Mouse (Mus musculus): ENCODE data around the gene Ccdc181. TPM values are rescaled to one million over a fixed set of nuclear protein-coding genes. Genes with fewer than 3 reads are reported as not detected.
A peak's percentile ranks its signal among the peaks of the same experiment; 100 is the strongest.

Ccdc181 gene
- polyA plus RNA-seq, 1 experiment from 2014 or later: 19.5 TPM

DNA sequence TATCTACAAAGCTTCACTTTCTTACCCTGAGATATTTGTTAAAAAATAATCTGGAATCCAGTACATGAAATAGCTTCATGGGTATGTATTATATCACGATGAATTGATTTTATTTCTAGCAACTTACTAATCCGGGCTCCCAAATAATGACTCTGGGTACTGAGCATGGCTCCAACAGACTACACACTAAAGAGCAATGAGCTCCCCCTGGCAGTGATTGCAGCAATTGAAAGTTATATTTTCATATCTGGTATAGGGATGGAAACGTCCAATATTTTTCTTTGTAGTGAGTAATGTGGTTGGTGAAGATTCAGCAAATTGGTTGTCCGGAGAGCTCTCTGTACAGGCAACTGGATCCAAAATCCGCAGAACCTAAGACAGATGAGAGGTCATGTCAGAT, 16.7 kb downstream of the Ccdc181 start:
- Histone ChIP-seq H3K9ac (no peak overlapping the region), H3K4me1 (no peaks in the 10 kb centered on the region), H3K27ac (no peak overlapping the region), H3K9me3 (no peaks in the 10 kb centered on the region), H3K4me2 (no peak overlapping the region), H3K36me3 (replicated peaks) (peaks cover 49% of the 10 kb centered on the region), H3K4me3 (replicated peaks) (no peak overlapping the region), H3K27me3 (no peaks in the 10 kb centered on the region)
- 91% methylated on average over 5 of the region's 5 CpGs for WGBS
- no peak for ATAC-seq (ENCODE audit: low FRiP score)

GRCm38 (mm10) chr1:164294071-164294470, 18.7 kb downstream of the Ccdc181 start:
- peaks cover 65% of the 10 kb centered on the region for H3K36me3 ChIP-seq (replicated peaks)
- H3K4me1 ChIP-seq: no peaks in the 10 kb centered on the region
- WGBS: 97% methylated on average over 6 of the region's 6 CpGs

DNA sequence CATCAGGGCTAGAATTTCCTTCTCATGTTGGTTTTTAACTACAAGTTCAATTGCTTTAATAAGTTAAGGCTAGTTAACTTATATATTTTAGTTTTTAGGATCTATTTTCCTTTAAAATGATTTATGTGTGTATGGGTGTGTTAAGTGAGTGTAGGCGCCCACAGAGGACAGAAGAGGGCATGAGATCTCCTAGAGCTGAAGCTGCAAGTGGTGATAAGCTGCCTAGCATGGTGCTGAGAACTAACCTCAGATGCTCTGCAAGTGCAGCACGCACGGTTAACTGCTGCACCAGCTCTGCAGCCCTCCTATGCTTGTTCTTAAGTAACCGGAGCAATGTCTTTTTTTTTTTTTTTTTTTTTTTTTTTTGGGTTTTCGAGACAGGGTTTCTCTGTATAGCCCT, 21.1 kb downstream of the Ccdc181 start:
- H3K36me3 ChIP-seq (replicated peaks): peaks cover 72% of the 10 kb centered on the region

More at GRCm38 (mm10) chr1:164294071-164294470, 18.7 kb downstream of the Ccdc181 start:
- Histone ChIP-seq H3K9ac (no peak overlapping the region), H3K4me2 (no peak overlapping the region), H3K27ac (no peak overlapping the region), H3K4me3 (replicated peaks) (no peak overlapping the region), H3K27me3 (no peaks in the 10 kb centered on the region), H3K9me3 (no peaks in the 10 kb centered on the region)
- no peak for ATAC-seq (ENCODE audit: low FRiP score)

DNA sequence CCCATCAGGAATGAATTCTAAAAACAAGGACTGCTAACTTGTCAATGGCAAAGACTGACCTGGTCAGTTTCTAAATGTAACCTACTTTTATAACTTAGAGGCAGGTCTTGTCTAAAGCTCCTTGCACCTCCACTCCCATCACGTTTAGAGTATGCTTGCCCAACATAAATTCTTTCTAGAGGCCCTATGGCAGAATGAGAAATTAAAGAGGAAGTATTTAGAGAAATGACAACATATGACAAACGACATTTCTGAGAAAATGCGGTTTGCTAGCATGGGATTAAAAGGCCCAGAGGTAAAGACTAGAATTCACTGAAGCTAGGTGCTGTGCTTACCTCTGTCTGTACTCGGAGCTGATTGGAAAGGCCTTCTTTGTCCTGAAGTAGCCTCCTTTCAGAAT, 26.6 kb downstream of the Ccdc181 start:
- H3K4me3 ChIP-seq (replicated peaks): no peak overlapping the region
- WGBS: 90% methylated on average over 4 of the region's 4 CpGs

More for the DNA sequence above, 21.1 kb downstream of the Ccdc181 start:
- no peaks in the 10 kb centered on the region for H3K9me3 ChIP-seq
- no peak for ATAC-seq (ENCODE audit: low FRiP score)
- WGBS: 98% methylated on average over 4 of the region's 5 CpGs
- H3K27me3 ChIP-seq: no peaks in the 10 kb centered on the region
- H3K4me1 ChIP-seq: no peaks in the 10 kb centered on the region
- H3K4me3 ChIP-seq (replicated peaks): no peak overlapping the region
- no peak overlapping the region for H3K27ac ChIP-seq
- no peak overlapping the region for H3K4me2 ChIP-seq
- H3K9ac ChIP-seq: no peak overlapping the region

DNA sequence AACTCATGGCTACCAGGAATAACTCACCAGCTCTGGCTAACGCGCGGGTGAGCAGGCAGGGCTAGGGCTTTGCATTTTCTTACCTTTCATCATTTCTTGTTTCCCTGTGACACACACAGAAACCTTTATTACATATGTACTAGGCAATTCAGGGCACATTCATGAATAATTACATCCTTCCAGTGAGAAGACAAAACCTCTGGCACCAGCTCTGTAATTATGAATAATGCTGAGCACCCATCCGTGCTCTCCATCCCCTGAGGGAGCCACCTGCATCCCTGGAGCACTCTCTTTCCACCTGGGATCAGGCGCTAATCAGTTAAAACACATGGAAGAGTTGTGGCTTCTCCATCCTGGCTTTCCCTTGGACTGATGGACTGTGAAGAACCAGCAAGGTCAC, 28.4 kb downstream of the Ccdc181 start, which contains the start of gene Nme7:
TSS of gene Nme7 (plus strand) at position 301 of the 400 bp plus-strand sequence.
- Histone ChIP-seq H3K4me3 (replicated peaks) (no peak within 1 kb of the TSS), H3K9me3 (no peaks in the 10 kb centered on the region), H3K4me2 (no peak within 1 kb of the TSS), H3K4me1 (peaks cover 20% of the 10 kb centered on the region), H3K9ac (no peak within 1 kb of the TSS), H3K27ac (no peak within 1 kb of the TSS), H3K36me3 (replicated peaks) (peaks cover 34% of the 10 kb centered on the region), H3K27me3 (no peaks in the 10 kb centered on the region)
- WGBS: 89% methylated on average over 5 of the region's 5 CpGs
- no peak for ATAC-seq (ENCODE audit: low FRiP score)

More for the DNA sequence above, 26.6 kb downstream of the Ccdc181 start:
- Histone ChIP-seq H3K9ac (no peak overlapping the region), H3K4me1 (peaks cover 11% of the 10 kb centered on the region), H3K4me2 (no peak overlapping the region), H3K36me3 (replicated peaks) (peaks cover 48% of the 10 kb centered on the region), H3K27me3 (no peaks in the 10 kb centered on the region), H3K27ac (no peak overlapping the region), H3K9me3 (no peaks in the 10 kb centered on the region)
- no peak for ATAC-seq (ENCODE audit: low FRiP score)

- ATAC-seq (ENCODE audit: low FRiP score): peak; percentile 99
- Histone ChIP-seq H3K4me1 (peaks cover 20% of the 10 kb centered on the region), H3K4me3 (replicated peaks) (peak within 1 kb of the TSS; percentile 78), H3K9ac (peak within 1 kb of the TSS; percentile 56), H3K27me3 (no peaks in the 10 kb centered on the region), H3K27ac (0 out of 2 replicates have a peak within 1 kb of the TSS, but pooled peaks have one; percentile 31), H3K4me2 (peak within 1 kb of the TSS; percentile 91), H3K36me3 (replicated peaks) (peaks cover 2% of the 10 kb centered on the region), H3K9me3 (no peaks in the 10 kb centered on the region)
- under 1% methylated on average over 35 of the region's 35 CpGs for WGBS
These were observed 31.9 kb downstream of the Ccdc181 start, which contains the start of gene Blzf1 for GRCm38 (mm10) chr1:164307124-164307751. Gene Blzf1 (minus strand): TSS chr1:164307489.

GRCm38 (mm10) chr1:164307922-164308321, 32.5 kb downstream of the Ccdc181 start:
- Histone ChIP-seq H3K27me3 (no peaks in the 10 kb centered on the region), H3K9ac (peak overlapping the region; percentile 55), H3K9me3 (no peaks in the 10 kb centered on the region), H3K4me3 (replicated peaks) (peak overlapping the region; percentile 78), H3K4me1 (peaks cover 20% of the 10 kb centered on the region), H3K36me3 (replicated peaks) (peaks cover 6% of the 10 kb centered on the region), H3K4me2 (peak overlapping the region; percentile 72), H3K27ac (0 out of 2 replicates have a peak overlapping the region, but pooled peaks have one; percentile 31)
- 15% methylated on average over 10 of the region's 10 CpGs for WGBS
- no peak for ATAC-seq (ENCODE audit: low FRiP score)

DNA sequence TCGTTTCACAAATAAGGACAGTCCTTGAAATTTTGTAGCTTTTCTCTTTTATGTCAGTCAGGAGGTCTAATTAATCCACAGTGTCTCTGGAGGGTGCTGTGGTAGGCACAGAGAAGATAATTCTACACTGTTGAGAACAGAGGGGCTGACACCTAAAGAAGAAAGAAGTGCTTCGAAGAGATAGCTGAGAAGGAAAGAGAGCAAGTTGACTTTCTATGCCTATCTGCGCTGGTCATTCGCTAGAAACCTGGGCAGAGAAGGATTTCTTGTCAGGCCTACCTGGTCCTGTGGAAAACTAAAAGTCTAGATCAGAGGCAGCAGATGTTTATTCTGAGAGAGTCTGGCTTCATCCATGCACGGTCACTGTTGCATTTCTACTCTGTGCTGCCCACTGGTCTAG, 38.7 kb downstream of the Ccdc181 start:
- ATAC-seq (ENCODE audit: low FRiP score): no peak
- Histone ChIP-seq H3K9ac (no peak overlapping the region), H3K4me1 (no peaks in the 10 kb centered on the region), H3K27me3 (no peaks in the 10 kb centered on the region), H3K9me3 (no peaks in the 10 kb centered on the region), H3K27ac (no peak overlapping the region), H3K36me3 (replicated peaks) (peaks cover 15% of the 10 kb centered on the region), H3K4me3 (replicated peaks) (no peak overlapping the region), H3K4me2 (no peak overlapping the region)
- WGBS: 93% methylated on average over 5 of the region's 5 CpGs

DNA sequence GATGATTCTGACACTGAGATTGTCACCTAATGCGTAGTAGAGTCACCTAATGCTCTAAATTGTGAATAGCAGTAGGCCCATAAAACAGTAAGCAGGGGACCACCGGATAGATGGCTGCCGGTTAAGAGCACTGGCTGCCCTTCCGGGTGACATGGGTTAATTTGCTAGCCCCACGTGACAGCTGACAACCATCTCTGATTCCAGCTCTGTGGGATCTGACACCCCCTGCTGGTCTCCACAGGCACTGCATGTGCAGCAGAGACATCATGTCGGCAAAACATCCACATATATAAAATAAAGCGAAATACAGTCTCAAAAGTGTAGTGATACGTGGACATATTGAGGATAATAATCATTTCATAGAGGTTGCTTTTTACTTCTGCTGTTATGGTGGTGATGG, 39.9 kb downstream of the Ccdc181 start:
- Histone ChIP-seq H3K4me1 (no peaks in the 10 kb centered on the region; the same call in 1 of the 2 replicates), H3K27me3 (no peaks in the 10 kb centered on the region), H3K4me3 (replicated peaks) (no peak overlapping the region), H3K9ac (no peak overlapping the region), H3K4me2 (no peak overlapping the region), H3K36me3 (replicated peaks) (peaks cover 15% of the 10 kb centered on the region), H3K9me3 (no peaks in the 10 kb centered on the region), H3K27ac (no peak overlapping the region)
- ATAC-seq (ENCODE audit: low FRiP score): no peak; the same call in 1 of the 2 replicates
- WGBS: 80% methylated on average over 8 of the region's 8 CpGs

- Histone ChIP-seq H3K27ac (no peak overlapping the region), H3K27me3 (no peaks in the 10 kb centered on the region), H3K4me2 (no peak overlapping the region), H3K4me3 (replicated peaks) (no peak overlapping the region), H3K4me1 (peaks cover 4% of the 10 kb centered on the region; the same call in 1 of the 2 replicates), H3K9me3 (no peaks in the 10 kb centered on the region), H3K36me3 (replicated peaks) (peaks cover 15% of the 10 kb centered on the region), H3K9ac (no peak overlapping the region)
- ATAC-seq (ENCODE audit: low FRiP score): peak; percentile 61
- 37% methylated on average over 3 of the region's 3 CpGs for WGBS
These were observed 41.3 kb downstream of the Ccdc181 start for GRCm38 (mm10) chr1:164316697-164317096.

DNA sequence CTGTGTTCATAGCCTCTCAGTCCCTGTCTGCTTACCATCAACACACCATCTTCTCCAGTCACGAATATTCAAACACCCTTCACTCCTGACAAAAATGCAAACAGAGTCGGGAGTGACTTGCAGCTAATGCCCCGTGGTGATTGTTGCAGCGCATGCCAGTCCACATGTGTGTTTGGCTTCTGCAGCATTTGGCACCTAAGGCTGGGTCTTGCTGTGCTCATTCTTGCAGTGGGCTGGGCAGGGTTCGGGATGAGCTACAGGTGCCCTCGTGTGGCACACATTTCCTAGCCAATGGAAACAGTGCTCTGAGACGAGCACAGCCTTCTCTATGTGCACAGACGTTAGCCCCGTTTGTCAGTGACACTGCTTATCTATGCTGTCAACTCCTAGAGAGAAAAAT, 41.9 kb downstream of the Ccdc181 start:
- no peaks in the 10 kb centered on the region for H3K9me3 ChIP-seq
- no peak for ATAC-seq (ENCODE audit: low FRiP score)

DNA sequence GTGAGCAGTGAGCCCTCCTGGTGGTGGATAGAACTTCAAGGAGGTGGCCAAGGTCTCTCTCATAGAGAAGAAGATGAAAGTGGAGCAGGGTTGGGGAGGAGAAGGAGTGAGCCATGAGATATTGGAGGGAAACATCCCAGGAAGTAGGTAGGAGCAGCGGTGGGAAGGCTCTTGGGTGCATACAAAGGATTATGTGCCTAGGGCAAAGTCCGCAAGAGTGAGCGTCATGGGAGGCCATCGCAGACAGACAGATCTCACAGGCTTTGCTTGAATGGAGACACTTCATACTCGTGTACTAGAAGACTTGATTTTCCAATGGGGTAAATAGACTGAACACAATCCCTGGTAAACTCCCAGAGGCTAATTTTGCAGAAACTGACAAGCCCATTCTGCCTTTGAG, 43.1 kb downstream of the Ccdc181 start:
- H3K4me1 ChIP-seq: peaks cover 9% of the 10 kb centered on the region; the same call in 1 of the 2 replicates
- H3K9ac ChIP-seq: no peak overlapping the region
- peaks cover 8% of the 10 kb centered on the region for H3K36me3 ChIP-seq (replicated peaks)
- H3K4me3 ChIP-seq (replicated peaks): no peak overlapping the region
- no peak overlapping the region for H3K4me2 ChIP-seq
- H3K27me3 ChIP-seq: no peaks in the 10 kb centered on the region
- ATAC-seq (ENCODE audit: low FRiP score): no peak
- no peaks in the 10 kb centered on the region for H3K9me3 ChIP-seq
- 94% methylated on average over 5 of the region's 5 CpGs for WGBS
- H3K27ac ChIP-seq: no peak overlapping the region

More for the DNA sequence above, 41.9 kb downstream of the Ccdc181 start:
- Histone ChIP-seq H3K27ac (no peak overlapping the region), H3K36me3 (replicated peaks) (peaks cover 15% of the 10 kb centered on the region), H3K4me3 (replicated peaks) (no peak overlapping the region), H3K27me3 (no peaks in the 10 kb centered on the region), H3K4me2 (no peak overlapping the region), H3K9ac (no peak overlapping the region), H3K4me1 (peaks cover 9% of the 10 kb centered on the region; the same call in 1 of the 2 replicates)
- 88% methylated on average over 9 of the region's 9 CpGs for WGBS

All from forebrain, embryonic 12.5 days (tissue).